Mouse (Mus musculus): ENCODE results near the gene Wwox. TPM values are rescaled to one million over a fixed set of nuclear protein-coding genes. Genes with fewer than 3 reads are reported as not detected.

The Wwox gene
- polyA plus RNA-seq, 1 experiment from 2014 or later, result 14.9 TPM

GRCm38 (mm10) chr8:114634669-114635410 is 195.4 kb downstream of the Wwox start:
- H3K4me1 ChIP-seq (ENCODE audit: control insufficient read depth, insufficient read depth, low read depth, low read length), result no peaks in the 10 kb centered on the region
- ATAC-seq, result no peak
- H3K4me3 ChIP-seq (ENCODE audit: low read length), result no peak overlapping the region
- H3K9ac ChIP-seq (ENCODE audit: low read depth, low read length), result no peak overlapping the region
- WGBS, result 68% methylated on average over 9 of the region's 9 CpGs
- H3K4me2 ChIP-seq (ENCODE audit: low read length), result no peak overlapping the region
- no peaks in the 10 kb centered on the region for H3K36me3 ChIP-seq (ENCODE audit: control insufficient read depth, insufficient read depth, low read length)
- no peaks in the 10 kb centered on the region for H3K9me3 ChIP-seq (ENCODE audit: control insufficient read depth, low read length)
- no peak overlapping the region for H3K27ac ChIP-seq (ENCODE audit: low read depth, low read length)
- H3K27me3 ChIP-seq (replicated peaks; ENCODE audit: control insufficient read depth, insufficient read depth, low read length), result no peaks in the 10 kb centered on the region

- Histone ChIP-seq H3K27me3 (replicated peaks; ENCODE audit: control insufficient read depth, insufficient read depth, low read length) (no peaks in the 10 kb centered on the region), H3K4me2 (ENCODE audit: low read length) (no peak overlapping the region), H3K4me3 (ENCODE audit: low read length) (no peak overlapping the region), H3K27ac (ENCODE audit: low read depth, low read length) (no peak overlapping the region), H3K36me3 (ENCODE audit: control insufficient read depth, insufficient read depth, low read length) (no peaks in the 10 kb centered on the region), H3K4me1 (ENCODE audit: control insufficient read depth, insufficient read depth, low read depth, low read length) (no peaks in the 10 kb centered on the region), H3K9ac (ENCODE audit: low read depth, low read length) (no peak overlapping the region), H3K9me3 (ENCODE audit: control insufficient read depth, low read length) (no peaks in the 10 kb centered on the region)
- ATAC-seq, result no peak
- 68% methylated on average over 5 of the region's 5 CpGs for WGBS
These were observed 196.9 kb downstream of the Wwox start for GRCm38 (mm10) chr8:114636376-114636775.

- no peaks in the 10 kb centered on the region for H3K4me1 ChIP-seq (ENCODE audit: control insufficient read depth, insufficient read depth, low read depth, low read length)
- no peak overlapping the region for H3K9ac ChIP-seq (ENCODE audit: low read depth, low read length)
- H3K36me3 ChIP-seq (ENCODE audit: control insufficient read depth, insufficient read depth, low read length), result no peaks in the 10 kb centered on the region
- H3K27me3 ChIP-seq (replicated peaks; ENCODE audit: control insufficient read depth, insufficient read depth, low read length), result no peaks in the 10 kb centered on the region
- WGBS, result 75% methylated on average over 9 of the region's 9 CpGs
- no peak overlapping the region for H3K27ac ChIP-seq (ENCODE audit: low read depth, low read length)
- no peaks in the 10 kb centered on the region for H3K9me3 ChIP-seq (ENCODE audit: control insufficient read depth, low read length)
- ATAC-seq, result no peak
- no peak overlapping the region for H3K4me3 ChIP-seq (ENCODE audit: low read length)
- H3K4me2 ChIP-seq (ENCODE audit: low read length), result no peak overlapping the region
These were observed 202.4 kb downstream of the Wwox start for GRCm38 (mm10) chr8:114641809-114642208.

GRCm38 (mm10) chr8:114650789-114651188 is 211.3 kb downstream of the Wwox start:
- Histone ChIP-seq H3K4me2 (ENCODE audit: low read length) (peak overlapping the region; percentile 39), H3K27ac (ENCODE audit: low read depth, low read length) (no peak overlapping the region), H3K9ac (ENCODE audit: low read depth, low read length) (no peak overlapping the region), H3K4me1 (ENCODE audit: control insufficient read depth, insufficient read depth, low read depth, low read length) (peaks cover 3% of the 10 kb centered on the region; the same call in 1 of the 2 replicates), H3K36me3 (ENCODE audit: control insufficient read depth, insufficient read depth, low read length) (no peaks in the 10 kb centered on the region), H3K9me3 (ENCODE audit: control insufficient read depth, low read length) (no peaks in the 10 kb centered on the region), H3K27me3 (replicated peaks; ENCODE audit: control insufficient read depth, insufficient read depth, low read length) (no peaks in the 10 kb centered on the region), H3K4me3 (ENCODE audit: low read length) (no peak overlapping the region)
- no peak for ATAC-seq
- 49% methylated on average over 14 of the region's 14 CpGs for WGBS

DNA sequence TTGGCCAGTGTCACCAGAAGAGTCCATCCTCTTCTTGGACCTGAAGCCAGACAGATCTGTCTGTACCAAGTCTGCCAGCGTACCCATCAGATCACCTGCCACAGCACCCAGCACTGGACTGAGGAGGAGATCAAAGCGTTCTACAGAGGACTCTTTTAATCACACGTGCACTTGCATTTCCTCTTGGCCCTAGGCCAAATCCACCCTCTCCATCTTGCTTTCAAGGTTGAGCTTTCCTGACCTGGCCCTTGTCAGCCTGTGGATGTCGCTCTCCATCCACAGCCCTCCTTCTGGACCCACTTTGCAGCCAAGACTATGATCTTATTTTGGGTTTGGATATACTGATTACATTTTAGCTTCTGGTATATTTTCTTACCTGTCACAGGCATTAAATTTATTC is 218.3 kb downstream of the Wwox start:
- 67% methylated on average over 4 of the region's 4 CpGs for WGBS

DNA sequence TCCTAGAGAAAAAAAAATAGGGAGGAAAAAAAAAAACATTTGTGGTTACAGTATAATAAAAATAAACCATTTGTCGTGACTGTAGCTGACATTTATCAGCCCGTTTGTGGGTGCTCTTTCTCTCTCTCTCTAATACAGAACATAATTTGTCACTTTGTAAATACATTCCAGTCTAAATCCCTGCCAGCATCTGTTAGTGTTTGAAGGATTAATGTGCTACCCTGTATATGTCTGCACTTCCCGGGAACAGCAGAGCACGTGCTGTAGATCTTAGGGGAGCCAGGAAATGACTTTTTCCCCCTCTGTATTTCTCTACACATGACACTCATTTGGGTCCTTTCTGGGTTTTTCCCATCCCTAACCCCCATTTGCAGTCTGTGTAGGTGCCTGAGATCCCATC is 219.0 kb downstream of the Wwox start:
- Histone ChIP-seq H3K27ac (ENCODE audit: low read depth, low read length) (no peak overlapping the region), H3K4me2 (ENCODE audit: low read length) (no peak overlapping the region), H3K9me3 (ENCODE audit: control insufficient read depth, low read length) (no peaks in the 10 kb centered on the region), H3K27me3 (replicated peaks; ENCODE audit: control insufficient read depth, insufficient read depth, low read length) (no peaks in the 10 kb centered on the region), H3K36me3 (ENCODE audit: control insufficient read depth, insufficient read depth, low read length) (no peaks in the 10 kb centered on the region), H3K4me1 (ENCODE audit: control insufficient read depth, insufficient read depth, low read depth, low read length) (no peaks in the 10 kb centered on the region), H3K9ac (ENCODE audit: low read depth, low read length) (no peak overlapping the region), H3K4me3 (ENCODE audit: low read length) (no peak overlapping the region)
- WGBS, result 58% methylated on average over 4 of the region's 4 CpGs
- no peak for ATAC-seq

More for the DNA sequence above, 218.3 kb downstream of the Wwox start:
- H3K9ac ChIP-seq (ENCODE audit: low read depth, low read length), result no peak overlapping the region
- H3K9me3 ChIP-seq (ENCODE audit: control insufficient read depth, low read length), result no peaks in the 10 kb centered on the region
- no peak overlapping the region for H3K4me3 ChIP-seq (ENCODE audit: low read length)
- no peak for ATAC-seq
- no peaks in the 10 kb centered on the region for H3K27me3 ChIP-seq (replicated peaks; ENCODE audit: control insufficient read depth, insufficient read depth, low read length)
- no peaks in the 10 kb centered on the region for H3K4me1 ChIP-seq (ENCODE audit: control insufficient read depth, insufficient read depth, low read depth, low read length)
- no peak overlapping the region for H3K4me2 ChIP-seq (ENCODE audit: low read length)
- H3K36me3 ChIP-seq (ENCODE audit: control insufficient read depth, insufficient read depth, low read length), result no peaks in the 10 kb centered on the region
- H3K27ac ChIP-seq (ENCODE audit: low read depth, low read length), result no peak overlapping the region

DNA sequence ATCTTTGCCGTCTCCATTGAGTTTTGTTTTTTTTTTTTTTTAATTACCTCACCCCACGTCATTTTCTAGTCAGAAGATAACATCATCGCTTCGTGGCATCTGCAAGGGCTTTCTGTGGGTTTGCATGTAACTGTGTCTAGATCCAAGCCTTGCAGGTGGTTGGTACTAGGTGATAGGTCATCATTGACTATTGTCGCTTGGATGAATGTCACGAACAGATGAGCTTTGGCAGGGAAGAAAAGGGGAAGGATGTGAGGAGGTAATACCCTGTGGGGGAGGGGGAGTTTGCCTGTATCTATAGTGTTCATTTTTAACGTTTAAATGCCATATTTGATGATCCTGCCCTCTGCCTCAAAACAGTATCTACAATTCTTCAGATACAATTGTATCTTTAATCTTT is 223.6 kb downstream of the Wwox start:
- no peak for ATAC-seq
- no peaks in the 10 kb centered on the region for H3K4me1 ChIP-seq (ENCODE audit: control insufficient read depth, insufficient read depth, low read depth, low read length)
- H3K9ac ChIP-seq (ENCODE audit: low read depth, low read length), result no peak overlapping the region
- no peak overlapping the region for H3K27ac ChIP-seq (ENCODE audit: low read depth, low read length)
- WGBS, result 80% methylated on average over 7 of the region's 7 CpGs
- no peaks in the 10 kb centered on the region for H3K9me3 ChIP-seq (ENCODE audit: control insufficient read depth, low read length)
- no peaks in the 10 kb centered on the region for H3K36me3 ChIP-seq (ENCODE audit: control insufficient read depth, insufficient read depth, low read length)
- H3K4me3 ChIP-seq (ENCODE audit: low read length), result no peak overlapping the region
- H3K27me3 ChIP-seq (replicated peaks; ENCODE audit: control insufficient read depth, insufficient read depth, low read length), result no peaks in the 10 kb centered on the region
- no peak overlapping the region for H3K4me2 ChIP-seq (ENCODE audit: low read length)

DNA sequence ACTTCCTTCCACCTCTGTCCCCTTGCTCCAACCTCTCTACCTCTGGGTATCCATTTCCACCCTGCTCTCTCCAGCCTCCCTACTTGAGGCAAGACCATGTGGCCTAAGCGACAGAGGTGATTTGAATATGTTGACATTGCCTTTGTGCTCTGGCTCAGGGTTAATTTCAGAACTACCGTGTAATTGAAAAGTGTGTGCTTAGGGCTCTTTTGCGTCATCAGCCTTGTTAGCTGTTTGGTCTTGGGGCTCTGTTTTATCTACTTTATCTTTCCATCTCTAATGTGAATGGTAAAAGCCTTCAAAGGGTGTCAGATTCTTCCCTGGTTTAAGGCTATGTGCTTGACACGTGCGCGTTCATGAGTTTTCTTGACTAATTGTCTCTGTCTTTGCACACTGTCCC is 226.1 kb downstream of the Wwox start:
- no peak overlapping the region for H3K4me2 ChIP-seq (ENCODE audit: low read length)
- no peaks in the 10 kb centered on the region for H3K4me1 ChIP-seq (ENCODE audit: control insufficient read depth, insufficient read depth, low read depth, low read length)
- H3K27ac ChIP-seq (ENCODE audit: low read depth, low read length), result no peak overlapping the region
- no peaks in the 10 kb centered on the region for H3K9me3 ChIP-seq (ENCODE audit: control insufficient read depth, low read length)
- no peak overlapping the region for H3K9ac ChIP-seq (ENCODE audit: low read depth, low read length)
- no peaks in the 10 kb centered on the region for H3K36me3 ChIP-seq (ENCODE audit: control insufficient read depth, insufficient read depth, low read length)
- no peaks in the 10 kb centered on the region for H3K27me3 ChIP-seq (replicated peaks; ENCODE audit: control insufficient read depth, insufficient read depth, low read length)
- H3K4me3 ChIP-seq (ENCODE audit: low read length), result no peak overlapping the region
- WGBS, result 66% methylated on average over 6 of the region's 6 CpGs
- ATAC-seq, result no peak

DNA sequence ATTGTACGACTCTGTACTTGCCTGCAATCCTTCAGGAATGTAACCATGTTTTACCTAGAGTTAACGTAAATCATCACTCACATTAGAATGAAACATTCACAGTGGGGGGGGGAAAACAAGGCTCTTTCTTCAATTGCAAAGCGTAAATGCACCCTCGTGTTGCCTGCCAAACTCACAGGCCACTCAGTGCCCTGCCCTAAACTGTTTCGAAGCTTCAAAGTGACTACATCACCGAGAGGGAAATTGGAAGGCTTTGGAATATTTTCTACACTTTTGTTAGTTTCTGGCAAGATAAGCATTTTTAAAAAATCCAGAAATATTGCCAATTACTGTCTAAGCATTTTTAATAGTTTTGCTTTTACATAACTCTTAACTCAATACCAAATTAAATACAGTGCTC is 231.3 kb downstream of the Wwox start:
- no peak overlapping the region for H3K27ac ChIP-seq (ENCODE audit: low read depth, low read length)
- H3K9ac ChIP-seq (ENCODE audit: low read depth, low read length), result no peak overlapping the region
- no peaks in the 10 kb centered on the region for H3K9me3 ChIP-seq (ENCODE audit: control insufficient read depth, low read length)
- no peak overlapping the region for H3K4me3 ChIP-seq (ENCODE audit: low read length)
- H3K36me3 ChIP-seq (ENCODE audit: control insufficient read depth, insufficient read depth, low read length), result no peaks in the 10 kb centered on the region
- H3K4me1 ChIP-seq (ENCODE audit: control insufficient read depth, insufficient read depth, low read depth, low read length), result no peaks in the 10 kb centered on the region
- 65% methylated on average over 6 of the region's 6 CpGs for WGBS
- no peaks in the 10 kb centered on the region for H3K27me3 ChIP-seq (replicated peaks; ENCODE audit: control insufficient read depth, insufficient read depth, low read length)
- ATAC-seq, result no peak
- H3K4me2 ChIP-seq (ENCODE audit: low read length), result no peak overlapping the region

Measured in hindbrain, embryonic 16.5 days (tissue).